Mouse (Mus musculus) left cerebral cortex, adult 8-10 months (tissue): ENCODE data around the gene Zcchc9. TPM values are rescaled to one million over a fixed set of nuclear protein-coding genes. Genes with fewer than 3 reads are reported as not detected.

Source experiments
- DNase-seq, 2 experiments: peaks; one replicate each; pipeline ENCODE4 v3.0.0; 2022; ENCODE audit warnings: low spot score in 2 of 2
- microRNA-seq, 2 experiments: library from miRNA; unstranded; fragments of <30 nt; microRNA quantifications; one replicate each; pipeline ENCODE4 v1.2.0; 2022
- total RNA-seq, 4 experiments: library from RNA; stranded (reverse); gene quantifications; 2 replicates each; pipeline ENCODE4 v1.2.4; 2022

Gene Zcchc9
- total RNA-seq, 4 experiments from 2014 or later: 14.0 to 15.7 (median 14.6) TPM

- DNase-seq: no peak
Observed at GRCm38 (mm10) chr13:91761654-91762445, 45.7 kb downstream of the Zcchc9 start.

- no peak for DNase-seq
Observed at GRCm38 (mm10) chr13:91760302-91761050, 47.0 kb downstream of the Zcchc9 start.

DNA sequence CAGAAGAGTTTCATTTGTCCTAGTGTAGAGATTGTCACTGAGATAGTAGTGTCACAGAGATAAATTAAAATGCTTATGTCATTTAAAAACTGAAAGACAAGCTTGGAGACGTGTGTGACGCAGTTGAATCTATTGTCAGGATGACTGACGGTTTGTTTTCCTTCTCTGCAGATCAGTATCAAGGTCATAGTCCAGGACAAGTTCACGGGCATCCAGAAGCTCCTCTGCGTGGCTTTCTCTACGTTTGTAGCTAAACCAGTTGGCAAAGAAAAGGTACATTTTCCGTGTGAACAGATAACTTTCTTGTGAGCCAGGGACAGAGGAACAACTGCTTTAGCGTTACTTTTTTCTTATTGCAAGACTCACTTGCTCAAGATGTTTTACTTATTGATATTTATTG is 47.7 kb downstream of the Zcchc9 start:
- no peak for DNase-seq

DNA sequence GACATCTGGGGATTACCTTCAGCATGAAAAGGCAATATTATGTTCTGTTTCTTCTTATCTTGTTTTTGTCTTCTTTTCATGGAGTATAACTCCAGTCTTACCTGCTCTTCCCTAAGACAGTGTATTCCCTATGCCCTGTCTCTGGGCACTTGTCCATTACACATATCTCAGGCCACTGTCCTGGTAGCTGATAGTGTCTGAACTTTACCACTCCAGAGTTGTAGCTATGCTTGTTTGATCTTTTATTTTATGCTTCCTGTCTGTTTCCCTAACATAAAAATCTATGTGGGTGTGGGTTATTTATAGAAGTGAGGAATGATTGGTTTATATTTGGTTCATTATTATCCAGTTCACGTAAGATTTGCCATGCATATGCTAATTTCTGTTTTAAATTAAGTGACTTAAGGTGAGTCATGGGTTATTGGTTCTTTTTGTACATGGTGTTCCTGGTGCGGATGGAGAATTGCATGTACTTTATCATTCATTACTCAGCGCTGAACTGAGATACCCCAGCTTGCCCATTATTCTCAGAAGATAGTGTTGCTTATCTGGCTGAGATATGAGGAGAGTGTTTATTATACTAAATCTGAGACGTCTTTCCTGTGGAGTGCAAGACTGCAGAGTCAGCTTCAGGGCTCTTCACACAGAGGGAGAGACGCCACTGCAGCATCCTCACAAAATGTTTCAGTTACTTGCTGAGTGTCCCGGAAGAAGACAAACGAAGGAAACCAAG is 49.0 kb downstream of the Zcchc9 start:
- DNase-seq: no peak

GRCm38 (mm10) chr13:91756230-91756629 is 51.3 kb downstream of the Zcchc9 start:
- DNase-seq: no peak

- DNase-seq: no peak
Observed at GRCm38 (mm10) chr13:91754762-91755161, 52.7 kb downstream of the Zcchc9 start.

DNA sequence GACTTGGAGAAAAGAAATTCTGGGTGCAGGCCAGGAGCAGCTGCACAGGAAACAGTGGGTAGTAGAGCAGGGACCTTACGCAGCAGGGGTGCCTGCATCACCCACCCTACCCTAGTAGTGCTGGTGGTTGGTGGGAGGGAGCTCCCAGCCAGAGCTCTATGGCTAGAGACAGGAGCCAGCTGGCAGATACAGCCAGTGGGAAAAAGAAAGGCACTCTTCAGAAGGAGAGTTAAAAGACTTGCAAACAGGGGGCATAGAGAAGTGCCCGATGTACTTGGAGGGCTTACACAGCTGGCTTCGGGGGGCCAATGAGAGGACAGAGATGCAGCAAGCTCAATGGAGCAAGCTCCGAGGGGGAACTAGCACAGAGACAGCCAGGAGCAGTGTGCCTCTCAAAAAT is 53.8 kb downstream of the Zcchc9 start:
- DNase-seq: no peak

GRCm38 (mm10) chr13:91749981-91750380 is 57.5 kb downstream of the Zcchc9 start:
- DNase-seq: no peak

DNA sequence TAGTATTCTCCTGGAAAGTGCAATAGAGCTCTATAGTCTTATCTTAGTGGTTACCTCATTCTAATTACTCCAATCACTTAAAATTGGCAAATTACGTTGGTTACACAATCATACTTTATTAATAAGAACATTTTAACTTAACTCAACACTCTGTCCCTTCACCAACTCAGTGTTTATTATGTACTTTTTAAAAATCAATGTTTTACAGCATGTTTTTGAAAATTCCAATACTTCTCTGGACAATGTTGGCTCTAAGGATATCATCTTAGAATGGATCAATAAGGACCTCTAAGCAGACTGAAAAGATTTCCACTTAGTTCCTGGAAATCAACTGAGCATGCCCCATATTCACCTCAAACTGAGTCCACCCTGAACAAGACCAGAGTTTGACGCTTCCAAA is 59.1 kb downstream of the Zcchc9 start:
- no peak for DNase-seq

Small RNAs within 50 kb of the gene (microRNA-seq; reads per million reads assigned to microRNA genes)
- gene Gm27656: 0 reads per million in 2 experiments

Other genes starting within 250 kb of the Zcchc9 start
- gene Acot12, start 66.2 kb downstream of the Zcchc9 start, total RNA-seq: under 1 TPM; 0.16 to 0.33 (median 0.28) TPM
- 1 to 10 TPM in 1 of 4 experiments, under 1 TPM in 2, not detected in 1; 0.40 to 1.2 (median 0.66) TPM for gene Ckmt2, start 69.2 kb upstream of the Zcchc9 start, total RNA-seq